Mouse (Mus musculus) mesoderm, embryonic 11.5 days (tissue): ENCODE data around the gene Fam19a4.
A peak's percentile ranks its signal among the peaks of the same experiment; 100 is the strongest.
"Not testable (repeated sequence)": the region's sequence is repeated elsewhere in the genome, so short reads cannot be mapped to it uniquely, and the experiment has no call there.

Source experiments
- DNase-seq: peaks from one replicate; pipeline ENCODE4 v3.0.0-alpha.2; 2012; ENCODE audit warnings: low read depth, low spot score

Fam19a4 gene

DNA sequence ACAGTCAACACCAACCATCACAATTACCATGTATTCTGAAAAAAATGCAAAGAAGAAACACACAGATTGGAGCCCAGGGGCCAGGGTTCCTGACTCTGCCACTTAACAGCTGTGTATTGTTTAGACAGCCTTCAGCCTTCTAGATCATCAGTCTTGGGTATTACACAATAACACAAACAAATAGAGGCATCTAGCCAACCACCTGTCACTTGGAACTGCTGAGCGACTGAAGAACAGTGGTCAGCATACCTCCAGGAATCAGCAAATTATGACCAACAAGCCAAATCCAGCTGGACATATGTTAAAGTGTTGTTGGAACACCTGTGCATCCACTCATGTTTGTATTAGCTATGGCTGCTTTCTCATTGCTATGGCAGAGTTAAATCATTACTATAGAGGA is 82.7 kb downstream of the Fam19a4 start:
- DNase-seq, result no peak

DNA sequence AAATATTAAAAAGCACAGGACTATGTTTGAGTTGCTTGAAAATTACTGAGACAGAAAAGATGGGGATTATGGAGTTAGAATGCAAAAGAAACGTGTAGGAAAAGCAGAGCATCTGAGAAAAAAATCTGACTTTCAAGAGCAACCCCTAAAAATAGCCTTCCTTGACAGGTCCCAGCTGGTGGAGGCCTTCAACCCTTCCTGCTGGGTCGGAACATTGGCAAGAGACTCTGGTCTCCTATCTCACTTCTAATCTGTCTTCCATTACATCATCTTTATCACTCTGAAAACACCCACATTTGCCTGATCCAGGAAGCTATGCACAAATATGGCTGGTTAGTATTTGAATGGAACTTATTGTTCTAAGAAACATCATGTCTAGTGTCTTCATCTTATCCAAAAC is 115.4 kb downstream of the Fam19a4 start:
- no peak for DNase-seq

DNA sequence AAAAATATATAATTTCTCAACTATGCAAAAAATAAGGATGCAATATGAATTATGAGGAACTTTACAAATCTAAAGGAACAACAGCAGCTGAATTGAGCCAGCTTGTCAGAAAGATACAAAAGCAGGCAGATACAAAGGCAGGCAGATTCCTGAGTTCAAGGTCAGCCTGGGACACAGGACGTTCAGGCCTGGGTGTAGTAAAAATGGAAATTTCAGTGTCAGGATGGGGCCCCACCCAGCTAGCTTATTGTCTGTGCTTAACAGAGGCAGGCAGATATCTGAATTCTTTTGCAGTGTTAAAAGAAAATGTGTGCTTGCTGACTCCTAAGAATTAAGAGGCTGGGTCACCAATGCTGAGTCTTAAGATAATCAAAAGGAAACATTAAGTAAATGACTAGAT is 124.4 kb downstream of the Fam19a4 start:
- no peak for DNase-seq

DNA sequence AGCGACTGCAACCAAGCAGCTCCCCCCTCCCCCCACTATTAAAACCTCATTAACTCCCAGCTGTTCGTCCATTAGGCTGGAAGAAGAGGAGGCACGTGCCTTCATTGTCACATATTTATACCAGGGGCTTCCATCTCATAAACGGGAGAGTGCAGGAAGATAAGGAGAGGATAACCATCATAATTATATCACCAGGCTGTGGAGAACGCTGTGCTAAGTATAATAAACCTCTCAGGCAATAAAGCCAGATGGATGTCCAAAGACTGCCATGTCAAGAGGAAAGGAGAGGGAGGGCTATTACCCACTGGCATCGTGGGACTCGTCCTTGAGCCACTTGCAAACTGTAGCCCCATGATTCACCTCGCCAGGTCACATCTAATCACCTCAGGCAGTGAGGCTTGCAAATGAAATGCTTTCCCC is 151.1 kb downstream of the Fam19a4 start:
- DNase-seq, result peak; percentile 8

DNA sequence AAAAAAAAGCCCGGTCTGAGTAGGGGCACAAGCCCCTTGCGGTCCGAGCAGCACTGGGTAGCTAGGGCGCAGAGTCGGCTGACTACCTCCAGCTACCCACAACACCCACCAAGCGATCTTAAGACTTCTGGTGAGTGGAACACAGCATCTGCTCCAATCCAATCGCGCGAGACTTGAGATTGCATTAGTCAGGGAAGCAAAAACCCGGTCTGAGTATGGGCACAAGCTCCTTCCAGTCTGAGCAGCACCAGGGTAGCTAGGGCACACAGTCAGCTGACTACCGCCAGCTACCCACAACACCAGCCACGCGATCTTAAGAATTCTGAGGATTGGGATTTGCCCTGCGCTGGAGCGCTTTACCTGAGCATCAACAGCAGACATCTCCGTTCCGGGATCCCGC is 183.1 kb downstream of the Fam19a4 start:
- not testable (repeated sequence) for DNase-seq

DNA sequence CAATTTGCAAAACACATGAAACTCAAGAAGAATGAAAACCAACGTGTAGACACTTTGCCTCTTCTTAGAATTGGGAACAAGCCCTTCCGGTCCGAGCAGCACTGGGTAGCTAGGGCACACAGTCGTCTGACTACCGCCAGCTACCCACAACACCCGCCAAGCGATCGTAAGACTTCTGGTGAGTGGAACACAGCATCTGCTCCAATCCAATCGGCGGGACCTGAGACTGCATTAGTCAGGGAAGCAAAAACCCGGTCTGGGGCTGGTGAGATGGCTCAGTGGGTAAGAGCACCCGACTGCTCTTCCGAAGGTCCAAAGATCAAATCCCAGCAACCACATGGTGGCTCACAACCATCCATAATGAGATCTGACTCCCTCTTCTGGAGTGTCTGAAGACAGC is 183.6 kb downstream of the Fam19a4 start:
- DNase-seq, result not testable (repeated sequence)

DNA sequence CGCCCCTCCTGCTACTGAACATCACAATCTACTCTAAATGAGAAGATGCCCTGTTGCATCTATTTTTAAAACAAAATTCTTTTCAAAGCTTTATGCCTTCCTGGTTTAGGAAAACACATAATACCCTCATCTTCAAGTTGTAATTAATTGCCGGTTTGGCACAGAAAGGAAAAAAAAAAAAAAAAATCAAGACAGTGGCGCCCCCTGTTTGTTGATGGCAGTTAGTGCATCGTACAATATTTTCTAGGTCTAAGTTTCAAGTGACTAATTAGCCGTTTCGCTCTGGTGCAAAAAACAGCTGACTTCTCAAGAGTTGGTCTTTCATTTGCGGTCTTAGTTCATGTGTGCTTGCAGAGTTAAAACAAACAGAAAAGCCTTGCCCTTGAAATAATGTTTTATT is 207.1 kb downstream of the Fam19a4 start:
- DNase-seq, result no peak

DNA sequence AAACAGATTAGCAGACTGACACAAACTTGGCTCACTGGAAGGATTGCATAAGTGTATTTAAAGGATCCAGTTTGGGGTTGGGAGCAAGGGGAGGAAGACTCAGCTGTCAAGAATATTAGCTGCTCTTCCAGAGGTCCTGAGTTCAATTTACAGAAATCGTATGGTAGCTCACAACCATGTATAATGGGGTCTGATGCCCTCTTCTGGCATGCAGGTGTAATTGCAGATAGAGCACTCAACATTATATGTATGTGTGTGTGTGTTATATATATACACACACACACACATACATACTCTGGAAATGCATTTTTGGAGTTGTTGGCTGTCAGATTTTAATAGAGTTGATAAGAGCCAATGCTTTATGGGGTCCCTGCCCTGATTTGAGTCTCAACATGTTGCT is 216.3 kb downstream of the Fam19a4 start:
- peak; percentile 15 for DNase-seq

DNA sequence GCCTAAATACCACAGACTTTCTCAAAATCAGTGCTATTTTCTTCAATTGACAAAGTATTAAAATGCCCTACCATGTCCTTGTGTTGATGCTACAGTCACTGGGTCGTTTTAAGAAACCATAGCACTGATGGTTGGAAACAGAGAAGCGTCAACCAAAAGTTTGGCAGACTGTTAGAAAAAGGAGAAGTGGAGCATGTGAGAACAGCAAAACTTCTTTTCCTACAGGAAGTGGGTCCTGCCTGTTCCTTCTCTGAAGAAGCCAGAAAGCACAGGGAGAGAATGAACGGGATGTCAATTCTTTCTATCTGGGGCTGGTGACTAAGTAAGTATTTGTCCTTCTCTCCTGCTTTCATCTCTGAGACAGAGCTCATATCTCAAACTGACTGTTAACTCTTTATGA is 219.6 kb downstream of the Fam19a4 start:
- no peak for DNase-seq

DNA sequence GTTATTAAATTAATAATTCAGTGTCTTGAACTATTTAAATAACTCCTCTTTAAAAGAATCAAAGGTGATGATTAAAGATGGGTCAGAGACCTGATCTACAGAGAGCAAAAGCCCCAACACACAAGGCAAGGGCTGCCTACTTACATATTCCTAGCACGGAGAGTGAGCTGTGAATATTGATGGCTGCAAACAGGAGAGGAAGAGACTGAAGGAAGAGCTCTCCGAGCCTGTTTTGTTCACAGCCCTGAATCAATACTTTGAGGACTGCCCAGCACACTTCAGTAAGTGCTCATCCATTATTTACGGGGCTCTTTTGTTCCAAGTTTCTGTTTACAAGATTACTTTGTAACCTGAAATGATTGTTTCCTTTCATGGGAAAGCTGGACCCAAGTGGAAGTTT is 233.6 kb downstream of the Fam19a4 start:
- DNase-seq, result peak; percentile 16

DNA sequence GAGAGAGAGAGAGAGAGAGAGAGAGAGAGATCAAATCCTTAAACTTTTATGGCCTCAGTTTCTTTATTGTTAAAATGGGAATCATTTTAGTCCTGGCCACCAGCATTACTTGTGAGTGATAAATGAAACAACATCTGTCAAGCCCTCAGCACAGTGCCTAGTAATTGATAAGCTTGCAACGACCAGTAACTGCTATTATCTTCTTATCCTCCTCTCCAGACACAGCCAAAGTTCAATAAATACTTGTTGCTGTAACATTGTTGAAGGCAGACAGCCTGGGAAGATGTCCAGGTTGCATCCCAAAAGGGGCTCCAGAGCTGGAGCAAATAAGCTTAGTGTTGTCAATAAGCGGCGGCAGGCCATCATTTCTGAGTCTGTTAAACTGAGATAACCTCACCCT is 257.2 kb downstream of the Fam19a4 start:
- DNase-seq, result no peak

DNA sequence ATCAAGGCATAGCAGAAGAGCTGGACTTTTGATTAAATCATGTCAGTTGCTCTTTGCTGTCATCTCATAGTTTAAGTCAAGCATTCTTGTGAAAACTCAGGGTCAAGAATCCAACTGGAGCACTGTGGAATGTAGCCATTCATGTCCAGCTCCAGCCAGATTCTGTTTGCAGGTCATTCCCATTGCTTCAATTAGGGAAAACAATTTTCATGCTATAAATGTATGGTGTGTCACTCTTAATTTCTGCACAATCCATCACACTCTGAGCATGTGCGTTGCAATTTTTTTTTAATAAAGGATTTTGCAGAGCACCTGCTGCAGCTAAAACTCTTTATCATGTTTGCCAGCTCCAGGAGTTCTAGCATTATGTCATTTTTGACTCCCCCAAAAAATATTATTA is 261.5 kb downstream of the Fam19a4 start:
- no peak for DNase-seq

DNA sequence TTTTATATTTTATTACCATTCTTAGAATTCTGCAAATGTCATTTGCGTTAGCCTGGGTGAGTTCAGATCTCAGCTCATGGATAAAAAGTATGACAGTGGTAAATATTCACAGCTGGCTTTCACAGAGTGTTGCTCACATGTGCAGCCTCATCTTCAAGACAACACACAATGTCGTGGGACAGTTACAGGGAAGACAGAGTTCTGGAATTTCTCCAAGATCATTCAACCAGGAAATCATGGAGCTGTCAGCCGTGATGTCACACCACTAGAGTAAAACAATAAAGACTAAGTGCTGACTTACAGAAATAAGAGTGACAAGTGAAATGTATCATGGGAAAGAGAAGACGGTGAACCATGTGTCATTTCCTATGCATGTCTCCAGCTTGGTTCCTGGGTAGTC is 262.8 kb downstream of the Fam19a4 start:
- DNase-seq, result no peak
